Mouse (Mus musculus) megakaryocyte, embryonic 14.5 days (primary cell): Measurements from ENCODE around the gene Nup107.

Source experiments
- FLI1 ChIP-seq: IDR thresholded peaks from 2 replicates; pipeline ENCODE4 v1.6.1; 2012; ENCODE audit warnings: low read length, inconsistent platforms, mixed read lengths
- GATA1 ChIP-seq: IDR thresholded peaks from 3 replicates; pipeline ENCODE4 v1.6.1; 2012; ENCODE audit warnings: mixed read lengths, low read length, inconsistent platforms, borderline replicate concordance

GRCm38 (mm10) chr10:117712871-117713270 lies 79.6 kb downstream of the Nup107 start:
- TF ChIP-seq GATA1 (no peak), FLI1 (no peak)
